Mouse (Mus musculus) forebrain, embryonic 12.5 days (tissue): ENCODE results near the gene Pou2af1. TPM values are rescaled to one million over a fixed set of nuclear protein-coding genes. Genes with fewer than 3 reads are reported as not detected.

ENCODE experiments used
- ATAC-seq: fragments of 200-750 bp; cut with Nextera tagmentation; 2 replicates; pipeline ENCODE4 v1.8.0; 2017; ENCODE audit warnings: moderate TSS enrichment; ENCODE audit not compliant: low FRiP score
- H3K27ac ChIP-seq: fragments of 300-500 bp; sonication (generic); 2 replicates; pipeline ENCODE4 v1.5.1; 2016; ENCODE audit warnings: mild to moderate bottlenecking
- H3K27me3 ChIP-seq: fragments of 300-500 bp; sonication (generic); 2 replicates; pipeline ENCODE4 v1.6.1; 2016; ENCODE audit warnings: mild to moderate bottlenecking
- H3K36me3 ChIP-seq: fragments of 300-500 bp; sonication (generic); replicated peaks from 2 replicates; pipeline ENCODE4 v1.6.1; 2016; ENCODE audit warnings: mild to moderate bottlenecking
- H3K4me1 ChIP-seq: fragments of 300-500 bp; sonication (generic); 2 replicates; pipeline ENCODE4 v1.6.1; 2016
- H3K4me2 ChIP-seq: fragments of 300-500 bp; sonication (generic); 2 replicates; pipeline ENCODE4 v1.6.1; 2016; ENCODE audit warnings: mild to moderate bottlenecking, moderate library complexity
- H3K4me3 ChIP-seq: fragments of 300-500 bp; sonication (generic); replicated peaks from 2 replicates; pipeline ENCODE4 v1.5.1; 2016; ENCODE audit warnings: mild to moderate bottlenecking
- H3K9ac ChIP-seq: fragments of 300-500 bp; sonication (generic); 2 replicates; pipeline ENCODE4 v1.6.1; 2016; ENCODE audit warnings: mild to moderate bottlenecking
- H3K9me3 ChIP-seq: fragments of 300-500 bp; sonication (generic); 2 replicates; pipeline ENCODE4 v1.6.1; 2016
- WGBS: fragments of 180-500 bp; shearing (Covaris S2); methylation state at CpG from one replicate; pipeline ENCODE4 v1.1.7; 2016; 5-methylcytosine and 5-hydroxymethylcytosine counted together
- polyA plus RNA-seq: library from polyadenylated mRNA; unstranded; fragments of >200 nt; fragmentation: Nextera tagmentation; extraction: Ambion mirVana; gene quantifications from 2 replicates; pipeline ENCODE4 v1.2.1, GENCODE M21; 2016

Gene Pou2af1
- polyA plus RNA-seq, 1 experiment from 2014 or later = not detected

DNA sequence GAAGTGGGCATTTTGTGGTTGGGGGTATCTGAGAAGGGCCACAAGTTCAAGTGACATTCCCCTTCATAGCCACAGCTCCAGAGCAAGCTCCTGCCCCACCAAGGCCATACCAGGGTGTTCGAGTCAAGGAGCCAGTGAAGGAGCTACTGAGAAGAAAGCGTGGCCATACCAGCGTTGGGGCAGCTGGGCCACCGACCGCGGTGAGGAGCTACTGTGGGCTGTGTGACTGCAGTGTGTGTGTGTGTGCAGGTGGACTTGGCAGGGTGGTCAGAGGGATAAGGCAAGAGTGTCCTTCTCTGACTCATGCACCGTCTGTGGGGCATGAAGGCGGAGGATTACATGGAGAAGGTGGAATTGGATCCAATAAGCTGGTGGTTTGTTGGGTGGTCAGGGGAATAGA is 18.7 kb downstream of the Pou2af1 start:
- Histone ChIP-seq H3K4me2 (no peak overlapping the region), H3K27ac (no peak overlapping the region), H3K27me3 (0 out of 2 replicates have a peak, but pooled peaks cover 3% of the 10 kb centered on the region), H3K9me3 (no peaks in the 10 kb centered on the region), H3K9ac (no peak overlapping the region), H3K36me3 (no peaks in the 10 kb centered on the region), H3K4me3 (no peak overlapping the region), H3K4me1 (0 out of 2 replicates have a peak, but pooled peaks cover 4% of the 10 kb centered on the region)
- WGBS = 94% methylated on average over 8 of the region's 8 CpGs
- ATAC-seq = no peak

DNA sequence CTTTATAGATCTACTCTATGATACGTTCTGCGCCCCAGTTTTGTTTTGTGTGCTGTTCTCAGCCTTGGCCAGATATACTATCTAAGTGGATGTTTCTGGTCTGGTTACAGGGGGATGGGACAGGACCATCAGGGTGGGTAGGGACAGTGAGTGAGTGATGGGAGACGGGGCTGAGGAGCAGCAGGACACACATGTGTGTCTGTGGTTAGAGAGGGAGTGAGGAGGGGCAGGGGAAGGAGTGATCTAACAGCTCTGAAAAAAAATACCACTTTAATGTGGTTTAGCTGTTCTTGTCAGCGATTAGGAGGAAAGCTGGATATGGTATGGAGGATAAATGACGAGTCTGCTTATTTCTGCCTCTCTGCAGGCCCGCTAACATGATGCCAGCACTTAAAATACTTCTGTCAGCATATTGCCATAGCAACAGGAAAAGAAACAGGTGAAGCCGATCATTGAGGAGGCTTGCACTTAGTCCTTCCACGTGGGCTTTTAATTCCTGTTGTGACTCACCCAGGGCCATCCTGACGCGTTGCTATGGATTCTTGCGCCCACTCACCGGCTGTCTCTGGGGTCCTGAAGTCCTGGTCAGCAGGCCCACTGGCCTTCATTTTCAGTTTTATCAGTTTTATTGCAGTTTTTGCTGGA is 25.4 kb downstream of the Pou2af1 start:
- no peak overlapping the region for H3K4me2 ChIP-seq
- 69% methylated on average over 12 of the region's 12 CpGs for WGBS
- no peak overlapping the region for H3K27ac ChIP-seq
- ATAC-seq = no peak
- no peak overlapping the region for H3K9ac ChIP-seq
- no peaks in the 10 kb centered on the region for H3K9me3 ChIP-seq
- H3K4me3 ChIP-seq = no peak overlapping the region
- H3K36me3 ChIP-seq = no peaks in the 10 kb centered on the region
- no peaks in the 10 kb centered on the region for H3K4me1 ChIP-seq
- no peaks in the 10 kb centered on the region for H3K27me3 ChIP-seq

DNA sequence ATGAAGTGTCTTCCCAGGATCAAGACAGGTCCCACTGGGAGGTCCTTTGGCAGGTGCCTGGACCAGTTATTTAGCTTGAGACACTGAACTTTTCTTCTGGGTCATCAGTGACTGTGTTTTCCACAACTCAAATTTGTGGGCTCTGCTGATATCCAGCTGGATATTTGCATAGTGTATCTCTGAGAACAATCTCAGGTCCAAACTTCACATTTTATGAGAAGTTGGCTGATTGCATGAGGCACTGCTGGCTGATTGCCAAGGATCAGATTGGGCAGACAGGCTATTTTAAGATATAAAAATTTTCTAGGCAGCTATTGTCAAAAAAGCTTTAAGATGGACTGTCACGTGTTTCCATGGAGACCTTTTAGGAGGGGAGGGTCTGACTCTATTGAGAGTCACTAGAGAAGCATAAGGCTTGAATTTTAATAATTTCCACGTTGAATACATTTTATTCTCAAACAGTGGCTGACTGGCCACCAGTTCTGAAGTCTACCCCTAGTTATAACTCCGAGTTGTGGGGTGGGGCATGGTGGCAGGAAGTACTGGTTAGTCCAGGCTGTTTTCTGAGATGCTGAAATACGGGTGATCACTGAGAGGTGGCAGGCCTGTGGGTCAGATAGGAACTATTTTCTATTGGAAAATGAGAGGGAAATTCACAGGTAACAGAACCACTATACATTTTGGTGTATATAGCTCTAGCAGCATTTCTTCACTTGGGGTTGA is 43.4 kb downstream of the Pou2af1 start:
- ATAC-seq = no peak
- WGBS = 74% methylated on average over 4 of the region's 4 CpGs
- H3K9ac ChIP-seq = no peak overlapping the region
- H3K27me3 ChIP-seq = no peaks in the 10 kb centered on the region
- no peak overlapping the region for H3K27ac ChIP-seq
- H3K4me1 ChIP-seq = no peaks in the 10 kb centered on the region
- H3K4me2 ChIP-seq = no peak overlapping the region
- H3K4me3 ChIP-seq = no peak overlapping the region
- H3K9me3 ChIP-seq = no peaks in the 10 kb centered on the region
- H3K36me3 ChIP-seq = no peaks in the 10 kb centered on the region

DNA sequence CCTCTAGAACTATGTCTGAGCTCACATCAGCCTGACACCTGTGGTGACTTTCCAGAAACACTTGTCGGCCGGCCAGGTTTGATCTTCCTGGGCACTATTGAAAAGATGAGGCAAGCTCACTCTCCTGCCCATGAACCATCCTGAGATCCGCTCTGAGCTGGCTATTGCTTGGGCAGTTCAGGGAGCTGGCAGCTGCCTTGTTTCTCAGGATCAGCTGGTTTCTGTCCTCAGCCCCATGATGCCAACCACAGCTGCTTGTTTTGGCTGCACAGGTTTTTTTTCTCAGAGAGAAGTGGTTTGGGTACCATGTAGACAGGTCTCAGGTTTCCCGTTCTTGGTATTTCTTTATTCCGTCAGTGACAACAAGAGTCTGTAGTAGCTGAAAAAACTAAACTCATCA is 44.9 kb downstream of the Pou2af1 start:
- H3K4me1 ChIP-seq = no peaks in the 10 kb centered on the region
- H3K9ac ChIP-seq = no peak overlapping the region
- H3K27me3 ChIP-seq = no peaks in the 10 kb centered on the region
- H3K9me3 ChIP-seq = no peaks in the 10 kb centered on the region
- no peak for ATAC-seq
- H3K36me3 ChIP-seq = no peaks in the 10 kb centered on the region
- H3K4me3 ChIP-seq = no peak overlapping the region
- H3K27ac ChIP-seq = no peak overlapping the region
- no peak overlapping the region for H3K4me2 ChIP-seq
- WGBS = 87% methylated on average over 5 of the region's 5 CpGs

DNA sequence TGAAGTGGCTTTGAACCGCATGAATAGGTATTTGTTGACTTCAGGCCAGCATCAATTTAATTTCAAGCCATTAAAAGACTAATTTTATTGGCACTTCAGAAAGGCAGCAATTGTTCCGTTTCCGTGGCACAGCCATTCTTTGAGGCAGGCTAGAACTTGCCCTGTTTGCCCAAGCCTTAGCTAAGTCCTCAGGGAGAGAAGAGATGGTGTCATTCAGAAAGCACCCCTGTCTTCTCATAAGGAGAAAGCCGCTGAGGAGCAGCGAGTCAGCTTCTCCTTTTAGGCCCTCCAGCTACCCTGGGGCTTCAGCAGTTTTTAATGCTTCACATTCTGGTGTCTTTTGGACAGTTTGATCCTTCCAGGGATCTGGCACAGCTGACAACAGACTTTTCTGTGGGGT is 55.3 kb downstream of the Pou2af1 start:
- ATAC-seq = no peak
- Histone ChIP-seq H3K4me1 (no peaks in the 10 kb centered on the region), H3K27me3 (no peaks in the 10 kb centered on the region), H3K36me3 (no peaks in the 10 kb centered on the region), H3K4me3 (no peak overlapping the region), H3K9ac (no peak overlapping the region), H3K27ac (no peak overlapping the region), H3K9me3 (no peaks in the 10 kb centered on the region), H3K4me2 (no peak overlapping the region)
- WGBS = 85% methylated on average over 5 of the region's 5 CpGs

DNA sequence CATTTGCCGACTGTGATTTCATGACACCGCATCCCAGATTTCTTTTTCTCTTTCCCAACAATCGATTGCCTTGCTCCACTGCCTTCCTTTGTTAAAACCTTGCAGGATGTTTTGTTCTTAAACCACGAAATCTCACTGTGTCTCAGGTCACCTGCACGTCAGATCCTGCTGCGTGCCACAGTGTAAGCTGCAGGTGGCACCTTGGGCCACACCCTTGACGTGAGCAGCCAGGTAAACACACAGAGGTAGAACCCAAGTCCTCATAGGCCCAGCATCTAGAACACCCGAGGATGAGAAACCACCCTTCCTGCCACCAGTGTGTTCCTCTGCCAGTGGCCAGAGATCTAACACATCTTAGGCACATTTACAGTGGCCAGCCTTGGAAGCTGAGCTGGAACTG is 57.6 kb downstream of the Pou2af1 start:
- WGBS = 36% methylated on average over 8 of the region's 8 CpGs
- Histone ChIP-seq H3K4me1 (no peaks in the 10 kb centered on the region), H3K36me3 (no peaks in the 10 kb centered on the region), H3K4me3 (no peak overlapping the region), H3K4me2 (no peak overlapping the region), H3K27me3 (0 out of 2 replicates have a peak, but pooled peaks cover 4% of the 10 kb centered on the region), H3K9ac (no peak overlapping the region), H3K9me3 (no peaks in the 10 kb centered on the region), H3K27ac (no peak overlapping the region)
- ATAC-seq = no peak

DNA sequence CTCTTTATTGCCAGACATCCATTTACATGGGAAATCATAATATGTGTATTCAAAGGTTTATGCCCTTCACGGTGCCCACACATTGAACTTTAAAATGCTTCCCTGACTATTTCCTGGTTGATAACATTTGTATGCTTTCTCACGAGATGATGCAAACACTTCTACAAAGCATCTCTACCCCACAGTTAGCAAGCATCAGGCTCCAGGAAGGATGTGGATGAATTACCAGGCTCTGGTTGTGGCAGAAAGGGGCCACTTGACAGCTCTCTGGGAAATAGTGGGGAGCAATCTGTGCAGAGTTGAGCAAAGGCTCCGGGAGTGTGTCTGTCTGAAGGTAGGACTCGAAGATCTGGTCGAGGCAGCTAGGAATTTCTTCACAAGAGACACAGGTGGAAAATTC is 58.6 kb downstream of the Pou2af1 start:
- H3K36me3 ChIP-seq = no peaks in the 10 kb centered on the region
- no peak overlapping the region for H3K9ac ChIP-seq
- 0 out of 2 replicates have a peak, but pooled peaks cover 7% of the 10 kb centered on the region for H3K27me3 ChIP-seq
- WGBS = 80% methylated on average over 5 of the region's 5 CpGs
- no peak overlapping the region for H3K4me2 ChIP-seq
- H3K9me3 ChIP-seq = no peaks in the 10 kb centered on the region
- no peak for ATAC-seq
- no peak overlapping the region for H3K4me3 ChIP-seq
- H3K27ac ChIP-seq = no peak overlapping the region
- H3K4me1 ChIP-seq = no peaks in the 10 kb centered on the region

DNA sequence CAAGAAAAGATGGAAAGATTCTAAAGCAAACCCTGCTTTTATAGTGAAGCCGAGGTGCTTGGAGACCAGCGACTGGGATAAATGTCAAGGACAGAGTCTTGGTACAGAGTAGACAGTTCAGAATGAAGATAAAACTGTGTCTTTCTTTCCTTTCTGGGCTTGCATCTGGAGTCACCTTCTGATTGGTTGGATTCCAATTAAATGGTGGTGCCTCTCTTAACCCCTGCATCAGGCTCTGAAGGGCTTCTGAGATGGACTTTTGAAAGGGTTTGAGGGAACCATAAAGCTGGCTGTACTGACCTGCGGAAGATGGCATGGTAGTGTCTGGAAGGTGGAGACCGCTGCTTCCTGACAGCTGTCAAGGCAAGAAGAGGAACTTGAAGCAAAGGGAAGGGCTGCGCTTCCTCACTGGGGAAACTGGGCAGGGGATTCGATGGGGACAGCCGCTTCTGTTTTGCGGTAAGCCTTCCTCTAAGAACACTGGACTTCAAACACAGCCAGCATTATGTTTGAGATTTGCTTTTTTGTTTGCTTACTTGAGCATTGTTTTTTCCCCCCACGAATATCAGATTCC is 60.2 kb downstream of the Pou2af1 start:
- Histone ChIP-seq H3K9ac (no peak overlapping the region), H3K36me3 (no peaks in the 10 kb centered on the region), H3K4me2 (no peak overlapping the region), H3K4me3 (no peak overlapping the region), H3K27ac (no peak overlapping the region), H3K9me3 (no peaks in the 10 kb centered on the region), H3K27me3 (peaks cover 9% of the 10 kb centered on the region; the same call in 1 of the 2 replicates), H3K4me1 (peaks cover 9% of the 10 kb centered on the region)
- ATAC-seq = no peak
- 65% methylated on average over 9 of the region's 9 CpGs for WGBS

DNA sequence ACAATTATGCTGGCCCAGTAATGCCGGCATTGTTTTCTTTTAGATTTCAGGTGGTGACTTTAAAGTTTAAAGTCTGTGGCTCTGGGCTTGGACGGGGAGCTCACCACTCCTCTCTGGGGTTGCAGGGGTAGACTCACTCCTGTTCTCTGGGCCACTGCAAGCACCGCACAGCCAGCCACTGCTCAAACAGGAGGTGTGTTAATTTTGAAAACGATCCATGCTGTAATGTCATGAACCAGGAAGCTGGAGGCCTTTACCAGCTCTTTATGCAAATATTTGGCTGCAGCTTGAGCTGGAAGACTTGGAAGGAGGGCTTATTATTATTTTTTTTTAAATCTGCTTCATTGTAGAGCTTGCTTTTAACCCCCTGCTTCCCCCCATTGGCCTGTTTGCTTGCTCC is 61.2 kb downstream of the Pou2af1 start:
- Histone ChIP-seq H3K4me3 (no peak overlapping the region), H3K27me3 (peaks cover 20% of the 10 kb centered on the region), H3K4me1 (peaks cover 15% of the 10 kb centered on the region), H3K27ac (no peak overlapping the region), H3K36me3 (no peaks in the 10 kb centered on the region), H3K9ac (no peak overlapping the region), H3K9me3 (no peaks in the 10 kb centered on the region), H3K4me2 (no peak overlapping the region)
- 24% methylated on average over 4 of the region's 4 CpGs for WGBS
- no peak for ATAC-seq

DNA sequence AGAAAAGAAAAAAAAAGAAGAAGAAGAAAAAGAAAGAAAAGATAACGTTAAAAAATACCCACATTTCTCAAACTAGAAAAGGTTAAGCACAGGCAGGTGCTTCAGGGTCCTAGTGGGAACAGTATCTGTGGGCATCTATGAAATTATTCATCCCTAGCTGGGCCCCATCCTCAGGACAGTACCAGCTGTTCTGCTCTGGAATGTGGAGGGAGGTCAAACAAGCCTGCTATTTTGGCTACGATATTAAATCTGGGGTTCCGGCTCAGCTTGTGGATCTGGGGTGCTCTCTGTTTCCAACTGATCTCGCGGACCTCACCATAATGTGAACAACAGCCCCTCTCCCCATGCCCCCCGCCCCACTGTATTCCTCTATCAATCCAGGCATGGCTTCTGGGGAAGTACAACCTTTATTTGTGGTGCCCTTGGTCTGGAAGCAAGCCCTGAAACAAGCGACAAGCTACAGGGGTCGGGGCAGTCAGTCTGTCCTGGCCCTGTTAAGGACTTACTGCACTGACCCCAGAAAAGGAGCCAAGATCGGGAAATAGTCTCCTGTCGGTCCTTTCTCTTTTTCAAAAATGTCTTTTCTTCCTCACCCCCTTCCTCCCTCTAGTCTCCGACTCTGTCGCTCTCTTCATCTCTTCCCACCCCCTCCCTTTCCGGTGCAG is 64.5 kb downstream of the Pou2af1 start:
- peak overlapping the region; percentile 58; the same call in 1 of the 2 replicates for H3K9ac ChIP-seq
- no peak overlapping the region for H3K27ac ChIP-seq

DNA sequence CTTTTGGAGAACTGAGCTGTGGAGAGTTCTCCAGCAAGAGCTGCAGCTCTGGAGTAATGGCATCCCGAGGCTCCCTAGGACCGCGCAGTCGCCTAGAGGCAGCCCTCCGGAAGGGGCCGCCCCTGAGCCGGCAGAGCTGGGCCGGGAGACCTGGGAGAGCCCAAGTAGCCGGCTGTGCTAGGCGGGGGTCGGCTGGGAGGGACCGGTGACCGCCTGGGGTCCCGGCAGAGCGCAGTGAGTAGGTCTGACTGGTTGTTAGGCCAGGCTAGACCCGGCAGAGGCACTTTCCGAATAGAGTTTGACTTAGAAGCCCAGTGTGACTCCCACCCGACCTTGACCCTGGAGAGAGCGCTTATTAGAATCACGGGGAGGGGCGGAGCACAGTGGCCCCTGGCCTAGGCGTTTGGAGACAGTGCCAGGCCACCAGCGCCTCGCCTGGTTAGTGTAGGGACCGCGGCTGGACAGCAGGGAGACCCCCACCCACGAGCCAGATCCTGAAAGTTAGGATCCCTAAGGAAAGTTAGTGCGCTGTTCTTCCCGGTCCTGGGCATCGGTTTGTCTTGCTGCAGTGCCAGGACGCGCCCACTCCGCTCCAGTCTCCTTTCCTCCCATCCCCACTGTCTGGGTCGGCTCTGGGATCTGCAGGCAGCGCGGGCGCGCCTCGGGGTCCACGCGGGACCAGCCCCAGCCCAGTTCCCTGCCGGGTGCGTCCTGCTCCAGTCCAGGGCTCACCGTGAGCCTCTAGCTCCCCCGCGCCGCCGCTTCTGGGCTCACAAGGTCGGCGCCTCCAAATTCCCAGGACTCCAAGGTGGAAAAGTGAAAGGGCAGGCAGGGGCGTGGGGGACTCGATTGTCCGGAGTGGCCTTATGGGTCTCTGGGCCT is 65.2 kb downstream of the Pou2af1 start, which contains the start of gene Colca2:
TSS of gene Colca2 (minus strand) at position 70 of the 882 bp plus-strand sequence.
- peak within 1 kb of the TSS; percentile 58 for H3K9ac ChIP-seq
- no peak within 1 kb of the TSS for H3K27ac ChIP-seq
- 1% methylated on average over 53 of the region's 53 CpGs for WGBS
- ATAC-seq = peak; percentile 96
- peaks cover 15% of the 10 kb centered on the region for H3K4me1 ChIP-seq
- no peaks in the 10 kb centered on the region for H3K36me3 ChIP-seq
- H3K9me3 ChIP-seq = no peaks in the 10 kb centered on the region
- H3K4me2 ChIP-seq = peak within 1 kb of the TSS; percentile 87
- peaks cover 29% of the 10 kb centered on the region for H3K27me3 ChIP-seq
- peak within 1 kb of the TSS; percentile 54 for H3K4me3 ChIP-seq

More for the DNA sequence above, 64.5 kb downstream of the Pou2af1 start:
- WGBS = 22% methylated on average over 13 of the region's 13 CpGs
- ATAC-seq = no peak; the same call in 1 of the 2 replicates
- Histone ChIP-seq H3K9me3 (no peaks in the 10 kb centered on the region), H3K36me3 (no peaks in the 10 kb centered on the region), H3K4me2 (peak overlapping the region; percentile 87), H3K4me3 (peak overlapping the region; percentile 54), H3K27me3 (peaks cover 29% of the 10 kb centered on the region), H3K4me1 (peaks cover 15% of the 10 kb centered on the region)
